Mouse (Mus musculus) cortical plate, adult 2 months (tissue): ENCODE data around the gene Pagr1a.

ENCODE experiments used
- CTCF ChIP-seq: fragments of 200-500 bp; IDR thresholded peaks from 2 replicates; pipeline ENCODE4 v1.5.1; 2011; ENCODE audit warnings: mild to moderate bottlenecking, control low read depth, low read length; ENCODE audit not compliant: insufficient read depth; ENCODE audit errors: extremely low read depth
- POLR2A ChIP-seq: fragments of 200-500 bp; IDR thresholded peaks from 2 replicates; pipeline ENCODE4 v1.6.1; 2011; ENCODE audit warnings: mild to moderate bottlenecking, low read length, control low read depth; ENCODE audit not compliant: insufficient read depth; ENCODE audit errors: extremely low read depth

DNA sequence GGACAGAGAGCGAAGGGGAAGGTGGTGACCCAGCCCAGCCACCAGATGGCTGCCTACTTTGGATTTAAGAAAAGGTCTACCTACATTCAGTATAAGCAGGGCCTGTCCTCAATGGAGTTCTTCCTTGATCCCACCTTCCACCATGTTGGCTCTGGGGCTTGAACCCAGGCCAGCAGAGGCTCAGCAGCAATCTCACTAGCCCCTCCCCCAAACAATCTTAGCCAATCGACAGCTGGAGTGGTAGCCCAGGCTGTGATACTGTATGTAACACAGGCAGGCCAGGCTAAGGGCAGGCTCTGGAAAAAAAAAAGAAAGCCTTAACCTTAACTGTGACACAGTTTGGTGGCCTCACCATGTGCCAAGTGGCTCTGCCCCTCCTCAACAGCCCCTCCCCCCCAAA, 5.4 kb downstream of the Pagr1a start:
- TF ChIP-seq CTCF (no peak), POLR2A (no peak)
